Mouse (Mus musculus): ENCODE data around the gene Eno1. TPM values are rescaled to one million over a fixed set of nuclear protein-coding genes. Genes with fewer than 3 reads are reported as not detected.

The Eno1 gene
- total and polyA plus RNA-seq, 3 experiments = 254 to 5,492 (median 737) TPM

DNA sequence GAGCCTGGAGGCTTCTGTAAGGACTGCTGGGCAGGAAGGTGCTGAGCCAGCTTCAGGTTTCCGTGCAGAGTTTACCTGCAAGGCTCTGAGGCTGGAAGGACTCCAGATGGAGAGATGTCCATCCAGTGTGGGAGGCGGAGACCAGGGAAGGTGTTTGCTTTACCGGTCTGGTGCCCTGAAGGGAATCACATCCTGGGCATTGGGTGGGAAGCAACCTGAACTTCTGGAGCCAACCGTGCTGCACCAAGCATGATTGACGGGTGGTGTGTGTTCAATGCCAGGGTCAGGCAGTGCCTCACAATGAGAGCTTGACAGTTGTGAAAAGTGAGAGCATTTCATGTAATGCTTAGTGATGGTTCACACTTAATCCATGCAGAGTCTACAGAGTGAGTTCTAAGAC is 12.4 kb downstream of the Eno1 start:
- H3K27ac ChIP-seq (ENCODE audit: control insufficient read depth, low read depth, low read length) = no peak overlapping the region

DNA sequence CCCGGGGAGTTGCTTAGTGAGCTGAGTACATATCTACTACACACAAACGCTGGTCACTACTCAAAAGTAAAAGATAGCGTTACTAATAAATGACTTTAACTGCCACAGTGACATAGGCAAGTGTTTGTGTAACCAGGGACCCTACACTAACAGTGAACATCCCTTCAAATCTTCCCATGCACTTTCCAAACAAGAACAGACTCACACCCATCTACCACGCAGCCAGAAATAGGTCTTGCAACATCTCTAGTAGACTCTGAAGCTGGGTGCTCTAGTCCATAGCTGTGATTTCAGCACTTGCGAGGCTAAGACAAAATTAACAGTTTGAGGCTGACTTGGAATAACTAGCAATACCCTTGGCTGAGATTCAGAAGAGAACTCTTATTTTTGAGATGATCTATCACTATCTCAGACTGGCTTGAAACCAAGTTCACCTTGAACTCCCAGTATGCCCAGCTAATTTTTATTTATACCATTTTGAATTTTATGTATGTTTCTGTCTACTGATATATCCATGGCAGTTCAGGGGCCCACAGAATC is 13.3 kb downstream of the Eno1 start:
- H3K27ac ChIP-seq (ENCODE audit: control insufficient read depth, low read depth, low read length) = no peak overlapping the region
- H3K36me3 ChIP-seq (ENCODE audit: control insufficient read depth in 1 of 2, insufficient read depth in 2 of 2, low read length in 2 of 2) = peaks cover 0 to 11% of the 10 kb centered on the region in 2 experiments; a peak in 2 of 4 replicates
- no peak overlapping the region for H3K4me3 ChIP-seq (ENCODE audit: control insufficient read depth in 1 of 2, insufficient read depth in 1 of 2, low read depth in 2 of 2, low read length in 2 of 2)
- DNase-seq (ENCODE audit: low read depth, low spot score) = peak; percentile 54
- H3K9ac ChIP-seq (ENCODE audit: control insufficient read depth, low read depth, low read length, poor library complexity, severe bottlenecking) = no peak overlapping the region
- H3K79me2 ChIP-seq (ENCODE audit: control insufficient read depth, insufficient read depth, low read length, poor library complexity) = no peaks in the 10 kb centered on the region
- H3K9me3 ChIP-seq (replicated peaks; ENCODE audit: insufficient read depth, low read length) = no peaks in the 10 kb centered on the region
- H3K4me1 ChIP-seq (ENCODE audit: control insufficient read depth in 1 of 2, insufficient read depth in 2 of 2, low read length in 2 of 2) = no peaks in the 10 kb centered on the region
- no peaks in the 10 kb centered on the region for H3K27me3 ChIP-seq (ENCODE audit: control insufficient read depth in 1 of 2, insufficient read depth in 2 of 2, low read length in 2 of 2)
- TF ChIP-seq USF2 (IDR thresholded peaks at IDR 0.05; ENCODE audit: borderline replicate concordance in 1 of 2, insufficient read depth in 1 of 2, low read depth in 1 of 2, low read length in 2 of 2) (no peak), E2F4 (IDR thresholded peaks at IDR 0.05; ENCODE audit: borderline replicate concordance, low read depth, low read length) (0 out of 2 replicates have a peak, but pooled peaks have one; percentile 42), GATA1 (IDR thresholded peaks at IDR 0.05; ENCODE audit: low read depth, low read length) (no peak), ZNF384 (IDR thresholded peaks at IDR 0.05; ENCODE audit: low read depth, low read length) (no peak), ETS1 (IDR thresholded peaks at IDR 0.05; ENCODE audit: low read depth, low read length) (no peak), ZMIZ1 (IDR thresholded peaks at IDR 0.05; ENCODE audit: low read depth, low read length) (peak; percentile 68), MAX (IDR thresholded peaks at IDR 0.05; ENCODE audit: low read length) (no peak), JUND (IDR thresholded peaks at IDR 0.05; ENCODE audit: low read depth, low read length) (no peak), MAZ (IDR thresholded peaks at IDR 0.05; ENCODE audit: low read depth, low read length) (0 out of 2 replicates have a peak, but pooled peaks have one; percentile 60), POLR2AphosphoS5 (IDR thresholded peaks at IDR 0.05; ENCODE audit: borderline replicate concordance, low read depth, low read length) (no peak), MEF2A (IDR thresholded peaks at IDR 0.05; ENCODE audit: extremely low read depth, insufficient replicate concordance, low read depth, low read length, poor library complexity, severe bottlenecking) (no peak), CHD2 (IDR thresholded peaks at IDR 0.05; ENCODE audit: low read length) (no peak; the same call in 1 of the 2 replicates), TAL1 (IDR thresholded peaks at IDR 0.05; ENCODE audit: low read length) (no peak), USF1 (IDR thresholded peaks at IDR 0.05; ENCODE audit: low read depth, low read length) (no peak), RAD21 (IDR thresholded peaks at IDR 0.05; ENCODE audit: low read depth, low read length) (no peak), MYB (IDR thresholded peaks at IDR 0.05; ENCODE audit: low read depth, low read length) (no peak), SIN3A (IDR thresholded peaks at IDR 0.05; ENCODE audit: low read length) (no peak; the same call in 1 of the 2 replicates), POLR2AphosphoS2 (IDR thresholded peaks at IDR 0.05; ENCODE audit: low read length) (peak; percentile 60), NRF1 (IDR thresholded peaks at IDR 0.05; ENCODE audit: insufficient read depth, low read depth, low read length, poor library complexity, severe bottlenecking) (no peak), TBP (IDR thresholded peaks at IDR 0.05; ENCODE audit: low read depth, low read length) (no peak), ZKSCAN1 (IDR thresholded peaks at IDR 0.05; ENCODE audit: low read depth, low read length) (no peak), UBTF (IDR thresholded peaks at IDR 0.05; ENCODE audit: borderline replicate concordance, insufficient read depth, low read depth, low read length) (no peak), SMC3 (IDR thresholded peaks at IDR 0.05; ENCODE audit: low read depth, low read length) (no peak), GABPA (IDR thresholded peaks at IDR 0.05; ENCODE audit: low read depth, low read length) (no peak), CHD1 (IDR thresholded peaks at IDR 0.05; ENCODE audit: low read depth, low read length) (no peak), NELFE (IDR thresholded peaks at IDR 0.05; ENCODE audit: low read depth, low read length) (peak; percentile 40), POLR2A (IDR thresholded peaks at IDR 0.05; ENCODE audit: control insufficient read depth in 1 of 2, insufficient read depth in 1 of 2, low read depth in 1 of 2, low read length in 2 of 2, poor library complexity in 1 of 2) (no peak), MXI1 (IDR thresholded peaks at IDR 0.05; ENCODE audit: low read depth, low read length) (peak; percentile 30; the same call in 1 of the 2 replicates), RCOR1 (IDR thresholded peaks at IDR 0.05; ENCODE audit: low read depth, low read length) (no peak), BHLHE40 (IDR thresholded peaks at IDR 0.05; ENCODE audit: borderline replicate concordance, low read depth, low read length) (no peak)

More for the DNA sequence above, 12.4 kb downstream of the Eno1 start:
- Histone ChIP-seq H3K4me3 (ENCODE audit: control insufficient read depth in 1 of 2, insufficient read depth in 1 of 2, low read depth in 2 of 2, low read length in 2 of 2) (no peak overlapping the region), H3K9me3 (replicated peaks; ENCODE audit: insufficient read depth, low read length) (no peaks in the 10 kb centered on the region), H3K4me1 (ENCODE audit: control insufficient read depth in 1 of 2, insufficient read depth in 2 of 2, low read length in 2 of 2) (no peaks in the 10 kb centered on the region), H3K9ac (ENCODE audit: control insufficient read depth, low read depth, low read length, poor library complexity, severe bottlenecking) (no peak overlapping the region), H3K27me3 (ENCODE audit: control insufficient read depth in 1 of 2, insufficient read depth in 2 of 2, low read length in 2 of 2) (no peaks in the 10 kb centered on the region), H3K36me3 (ENCODE audit: control insufficient read depth in 1 of 2, insufficient read depth in 2 of 2, low read length in 2 of 2) (peaks cover 0 to 16% of the 10 kb centered on the region in 2 experiments; a peak in 2 of 4 replicates), H3K79me2 (ENCODE audit: control insufficient read depth, insufficient read depth, low read length, poor library complexity) (no peaks in the 10 kb centered on the region)
- TF ChIP-seq ZNF384 (IDR thresholded peaks at IDR 0.05; ENCODE audit: low read depth, low read length) (no peak), POLR2A (IDR thresholded peaks at IDR 0.05; ENCODE audit: control insufficient read depth in 1 of 2, insufficient read depth in 1 of 2, low read depth in 1 of 2, low read length in 2 of 2, poor library complexity in 1 of 2) (peak in 1 of 2 experiments; percentile 9; a peak in 1 of 4 replicates)
- peak; percentile 34 for DNase-seq (ENCODE audit: low read depth, low spot score)

Measured in MEL (cell line).